ENCODE assay signal across 9 mouse cellular contexts in the genomic region with DNA sequence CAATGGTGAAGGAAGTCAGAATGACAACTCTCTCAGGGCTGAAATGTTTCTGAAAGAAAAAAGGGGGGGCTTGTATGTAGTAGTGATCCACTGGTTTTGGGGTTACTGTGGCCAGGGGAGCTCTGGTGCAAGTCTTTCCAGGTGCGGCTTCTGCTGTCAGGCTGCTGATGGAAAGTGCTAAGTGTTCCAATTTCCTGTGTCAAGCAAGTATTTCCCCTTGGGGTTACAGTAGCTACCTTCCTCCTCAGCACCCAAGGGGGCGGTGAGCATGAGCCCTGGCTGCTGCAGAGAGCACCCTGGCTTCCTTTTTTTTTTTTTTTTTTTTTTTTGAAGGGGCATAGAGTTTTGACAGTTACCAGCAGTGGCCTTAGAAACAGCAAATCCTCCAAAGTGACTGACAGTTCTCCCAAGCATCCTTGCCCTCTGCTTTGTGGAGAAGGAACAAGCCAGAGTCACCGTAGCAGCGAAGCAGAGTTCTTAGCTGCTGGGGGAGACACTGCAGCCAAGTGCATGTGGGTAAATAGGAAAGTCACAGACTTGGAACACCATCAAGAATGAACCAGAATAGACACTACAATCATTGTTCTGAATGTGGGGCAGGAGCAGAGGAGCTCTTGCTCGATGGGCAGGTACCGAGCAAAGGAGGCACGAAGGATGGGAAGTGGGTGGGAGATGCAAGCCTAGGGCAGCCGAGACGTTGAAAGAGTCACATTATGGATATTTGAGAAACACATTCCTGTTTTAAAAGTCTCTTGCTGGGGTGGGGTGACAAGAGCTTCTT.
DNase-seq lines count a peak whose midpoint lies in the region; ATAC-seq and TF ChIP-seq lines count a peak whose summit lies in the region.
"Had no signal": no experiment of that assay in that cellular context is flagged by ENCODE, and none has a peak within 500 bp of the region (broad histone marks: within the 10 kb centered on the region; RNA-seq: fewer than 3 reads in every experiment).

No protein-coding gene starts in this region.

- no peak overlapping the region for H3K4me2 ChIP-seq in lung, postnatal 0 days (replicated peaks; ENCODE audit: low read depth, low read length)

- H3K9me3 ChIP-seq in lung, postnatal 0 days (ENCODE audit: low read length): no peaks in the 10 kb centered on the region
- H3K9me3 ChIP-seq: forebrain, embryonic 10.5 days had no signal

- TF ChIP-seq CTCF in lung, postnatal 0 days (IDR thresholded peaks at IDR 0.05): no peak
- no peak for TF ChIP-seq CTCF in lung, adult 2 months (IDR thresholded peaks at IDR 0.05; ENCODE audit: insufficient read depth, low read length)

- no peak overlapping the region for H3K9ac ChIP-seq in lung, postnatal 0 days (replicated peaks; ENCODE audit: low read depth)

- peak; percentile 64 for DNase-seq in heart, adult 8-10 months (ENCODE audit: low spot score)
- no peak for DNase-seq in heart, postnatal 4 days
- peak; percentile 40 for DNase-seq in lung, postnatal 0 days (ENCODE audit: low spot score)
- no peak for DNase-seq in lung, adult 2 months
- peak; percentile 55 to 69 for DNase-seq in heart, postnatal 10 days
- DNase-seq in thymus, postnatal 10 days (ENCODE audit: low spot score in 2 of 2): peak; percentile 63 to 65
- no peak for DNase-seq in left cerebral cortex, adult 18-20 months (ENCODE audit: low spot score in 2 of 2)
- DNase-seq in right cerebral cortex, adult 18-20 months: no peak

- 40% methylated on average over 9 of the region's 9 CpGs for WGBS in lung, postnatal 0 days
- 21% methylated on average over 9 of the region's 9 CpGs for WGBS in lung, adult 2 months

- no peak for TF ChIP-seq EP300 in lung, postnatal 0 days (IDR thresholded peaks at IDR 0.05)

- no peaks in the 10 kb centered on the region for H3K36me3 ChIP-seq in lung, postnatal 0 days (ENCODE audit: insufficient read depth, low read length)
- H3K36me3 ChIP-seq: forebrain, embryonic 10.5 days had no signal

- TF ChIP-seq POLR2A in lung, adult 2 months (IDR thresholded peaks at IDR 0.05; ENCODE audit: borderline replicate concordance, extremely low read depth, low read depth, low read length): no peak

- ATAC-seq in lung, postnatal 0 days: no peak

- H3K27me3 ChIP-seq in lung, postnatal 0 days (replicated peaks; ENCODE audit: insufficient read depth, low read length): no peaks in the 10 kb centered on the region

- peak overlapping the region; percentile 33 for H3K27ac ChIP-seq in lung, postnatal 0 days (ENCODE audit: low read length)
- H3K27ac ChIP-seq: forebrain, embryonic 10.5 days had no signal

- peaks cover 27% of the 10 kb centered on the region; the same call in 1 of the 2 replicates for H3K4me1 ChIP-seq in lung, postnatal 0 days (ENCODE audit: insufficient read depth, low read depth, low read length)
- peaks cover 45% of the 10 kb centered on the region for H3K4me1 ChIP-seq in lung, adult 2 months (ENCODE audit: control insufficient read depth, insufficient read depth, low read length)

- no peak overlapping the region for H3K4me3 ChIP-seq in lung, postnatal 0 days (ENCODE audit: low read depth, low read length)
- H3K4me3 ChIP-seq in lung, adult 2 months (replicated peaks; ENCODE audit: extremely low read depth, low read depth, low read length): no peak overlapping the region
- H3K4me3 ChIP-seq: forebrain, embryonic 10.5 days had no signal

- intact Hi-C loops in heart, postnatal 10 days (cut with DNase I): no loop called here

Comparison
In these comparisons a context has a peak if more than half of its experiments do, and no peak if none do; other contexts are left out.
1. DNase-seq: peak in heart, adult 8-10 months (single experiment), lung, postnatal 0 days (single experiment), heart, postnatal 10 days (2 of 2) and thymus, postnatal 10 days (2 of 2); none in heart, postnatal 4 days (single experiment), lung, adult 2 months (single experiment), left cerebral cortex, adult 18-20 months (0 of 2) and right cerebral cortex, adult 18-20 months (single experiment).